Mouse (Mus musculus): ENCODE measurements at regions not wholly inside any gene's neighbourhood (a gene's known extent, or its start where the extent isn't known, plus 50 kb on each side); places are given as distances from the start of the nearest gene placed in this dataset.

- no peak for TF ChIP-seq CTCF (IDR thresholded peaks at IDR 0.05; ENCODE audit: low read depth)
- WGBS, result 48% methylated on average over 5 of the region's 5 CpGs
- Histone ChIP-seq H3K4me3 (ENCODE audit: low read depth, low read length) (no peak overlapping the region), H3K27ac (ENCODE audit: low read depth) (no peak overlapping the region), H3K9ac (no peak overlapping the region), H3K27me3 (ENCODE audit: insufficient read depth, low read length) (no peaks in the 10 kb centered on the region), H3K4me1 (ENCODE audit: insufficient read depth) (no peaks in the 10 kb centered on the region), H3K36me3 (ENCODE audit: insufficient read depth) (no peaks in the 10 kb centered on the region), H3K4me2 (no peak overlapping the region), H3K9me3 (ENCODE audit: low read depth, low read length) (no peaks in the 10 kb centered on the region)
- no peak for ATAC-seq (ENCODE audit: insufficient read depth)
- DNase-seq, result no peak
Observed at GRCm38 (mm10) chr9:90828701-90829100, 533.5 kb upstream of the Zic4 start.

- no peak for ATAC-seq (ENCODE audit: insufficient read depth)
- Histone ChIP-seq H3K27ac (ENCODE audit: low read depth) (no peak overlapping the region), H3K4me3 (ENCODE audit: low read depth, low read length) (no peak overlapping the region), H3K9me3 (ENCODE audit: low read depth, low read length) (no peaks in the 10 kb centered on the region), H3K27me3 (ENCODE audit: insufficient read depth, low read length) (no peaks in the 10 kb centered on the region), H3K9ac (no peak overlapping the region), H3K4me2 (no peak overlapping the region), H3K4me1 (ENCODE audit: insufficient read depth) (no peaks in the 10 kb centered on the region), H3K36me3 (ENCODE audit: insufficient read depth) (no peaks in the 10 kb centered on the region)
- WGBS, result 67% methylated on average over 4 of the region's 4 CpGs
- DNase-seq, result no peak
- no peak for TF ChIP-seq CTCF (IDR thresholded peaks at IDR 0.05; ENCODE audit: low read depth)
Observed at GRCm38 (mm10) chr9:90830704-90831103, 531.5 kb upstream of the Zic4 start.

GRCm38 (mm10) chr9:90833743-90834539, 528.3 kb upstream of the Zic4 start:
- DNase-seq (no peak), ATAC-seq (ENCODE audit: insufficient read depth) (no peak)
- WGBS, result 31% methylated on average over 3 of the region's 3 CpGs
- Histone ChIP-seq H3K27ac (ENCODE audit: low read depth) (no peak overlapping the region), H3K4me1 (ENCODE audit: insufficient read depth) (no peaks in the 10 kb centered on the region), H3K4me3 (ENCODE audit: low read depth, low read length) (no peak overlapping the region), H3K9me3 (ENCODE audit: low read depth, low read length) (no peaks in the 10 kb centered on the region), H3K4me2 (no peak overlapping the region), H3K27me3 (ENCODE audit: insufficient read depth, low read length) (no peaks in the 10 kb centered on the region), H3K9ac (no peak overlapping the region), H3K36me3 (ENCODE audit: insufficient read depth) (no peaks in the 10 kb centered on the region)
- no peak for TF ChIP-seq CTCF (IDR thresholded peaks at IDR 0.05; ENCODE audit: low read depth)

- no peak for TF ChIP-seq CTCF (IDR thresholded peaks at IDR 0.05; ENCODE audit: low read depth)
- Histone ChIP-seq H3K9ac (no peak overlapping the region), H3K36me3 (ENCODE audit: insufficient read depth) (no peaks in the 10 kb centered on the region), H3K27me3 (ENCODE audit: insufficient read depth, low read length) (no peaks in the 10 kb centered on the region), H3K27ac (ENCODE audit: low read depth) (no peak overlapping the region), H3K4me1 (ENCODE audit: insufficient read depth) (no peaks in the 10 kb centered on the region), H3K4me3 (ENCODE audit: low read depth, low read length) (no peak overlapping the region), H3K4me2 (no peak overlapping the region), H3K9me3 (ENCODE audit: low read depth, low read length) (no peaks in the 10 kb centered on the region)
- no peak for ATAC-seq (ENCODE audit: insufficient read depth)
- no peak for DNase-seq
- 76% methylated on average over 6 of the region's 6 CpGs for WGBS
Observed at GRCm38 (mm10) chr9:90838184-90838926, 523.9 kb upstream of the Zic4 start.

GRCm38 (mm10) chr9:90851044-90851443, 511.2 kb upstream of the Zic4 start:
- Histone ChIP-seq H3K9ac (no peak overlapping the region), H3K4me3 (ENCODE audit: low read depth, low read length) (no peak overlapping the region), H3K27ac (ENCODE audit: low read depth) (no peak overlapping the region), H3K4me1 (ENCODE audit: insufficient read depth) (no peaks in the 10 kb centered on the region), H3K9me3 (ENCODE audit: low read depth, low read length) (no peaks in the 10 kb centered on the region), H3K36me3 (ENCODE audit: insufficient read depth) (no peaks in the 10 kb centered on the region), H3K27me3 (ENCODE audit: insufficient read depth, low read length) (no peaks in the 10 kb centered on the region), H3K4me2 (no peak overlapping the region)
- TF ChIP-seq CTCF (IDR thresholded peaks at IDR 0.05; ENCODE audit: low read depth), result no peak
- ATAC-seq (ENCODE audit: insufficient read depth), result no peak
- DNase-seq, result no peak
- WGBS, result 86% methylated on average over 5 of the region's 5 CpGs

GRCm38 (mm10) chr9:90871636-90872035, 490.6 kb upstream of the Zic4 start:
- H3K9ac ChIP-seq, result no peak overlapping the region
- no peak overlapping the region for H3K4me2 ChIP-seq
- no peaks in the 10 kb centered on the region for H3K27me3 ChIP-seq (ENCODE audit: insufficient read depth, low read length)
- H3K9me3 ChIP-seq (ENCODE audit: low read depth, low read length), result no peaks in the 10 kb centered on the region
- H3K4me3 ChIP-seq (ENCODE audit: low read depth, low read length), result no peak overlapping the region
- 69% methylated on average over 5 of the region's 5 CpGs for WGBS
- no peak for TF ChIP-seq CTCF (IDR thresholded peaks at IDR 0.05; ENCODE audit: low read depth)
- no peak for DNase-seq
- no peak for ATAC-seq (ENCODE audit: insufficient read depth)
- no peak overlapping the region for H3K27ac ChIP-seq (ENCODE audit: low read depth)
- H3K36me3 ChIP-seq (ENCODE audit: insufficient read depth), result no peaks in the 10 kb centered on the region
- no peaks in the 10 kb centered on the region for H3K4me1 ChIP-seq (ENCODE audit: insufficient read depth)

GRCm38 (mm10) chr9:90884467-90884866, 477.7 kb upstream of the Zic4 start:
- Histone ChIP-seq H3K4me1 (ENCODE audit: insufficient read depth) (no peaks in the 10 kb centered on the region), H3K36me3 (ENCODE audit: insufficient read depth) (no peaks in the 10 kb centered on the region), H3K4me2 (no peak overlapping the region), H3K9me3 (ENCODE audit: low read depth, low read length) (no peaks in the 10 kb centered on the region), H3K9ac (no peak overlapping the region), H3K27ac (ENCODE audit: low read depth) (no peak overlapping the region), H3K27me3 (ENCODE audit: insufficient read depth, low read length) (no peaks in the 10 kb centered on the region), H3K4me3 (ENCODE audit: low read depth, low read length) (no peak overlapping the region)
- 85% methylated on average over 1 of the region's 1 CpGs for WGBS
- DNase-seq (no peak), ATAC-seq (ENCODE audit: insufficient read depth) (no peak)
- TF ChIP-seq CTCF (IDR thresholded peaks at IDR 0.05; ENCODE audit: low read depth), result no peak
